Mouse (Mus musculus): ENCODE measurements around the gene Orc3.

The Orc3 gene

GRCm38 (mm10) chr4:34614630-34615094 is at the start of gene Orc3, which contains the start of gene Rars2:
Orc3 (minus strand) TSS chr4:34614944.
Rars2 (plus strand) TSS chr4:34614957.
- peak; percentile 93 for DNase-seq (ENCODE audit: low spot score in 2 of 2)

GRCm38 (mm10) chr4:34661927-34662326 is 47.2 kb upstream of the Orc3 start:
- peak; percentile 39 to 53 for DNase-seq (ENCODE audit: low spot score in 2 of 2)

GRCm38 (mm10) chr4:34661514-34661913 is 46.8 kb upstream of the Orc3 start:
- DNase-seq (ENCODE audit: low spot score in 2 of 2): no peak

- no peak for DNase-seq (ENCODE audit: low spot score in 2 of 2)
Observed at GRCm38 (mm10) chr4:34659012-34659411, 44.3 kb upstream of the Orc3 start.

- no peak for DNase-seq (ENCODE audit: low spot score in 2 of 2)
Observed at GRCm38 (mm10) chr4:34656101-34656500, 41.4 kb upstream of the Orc3 start.

GRCm38 (mm10) chr4:34653179-34653578 is 38.4 kb upstream of the Orc3 start:
- no peak for DNase-seq (ENCODE audit: low spot score in 2 of 2)

GRCm38 (mm10) chr4:34644779-34645178 is 30.0 kb upstream of the Orc3 start:
- DNase-seq (ENCODE audit: low spot score in 2 of 2): no peak

GRCm38 (mm10) chr4:34640731-34641130 is 26.0 kb upstream of the Orc3 start:
- no peak for DNase-seq (ENCODE audit: low spot score in 2 of 2)

GRCm38 (mm10) chr4:34639745-34640364 is 25.1 kb upstream of the Orc3 start:
- DNase-seq (ENCODE audit: low spot score in 2 of 2): no peak

- no peak for DNase-seq (ENCODE audit: low spot score in 2 of 2)
Observed at GRCm38 (mm10) chr4:34637851-34638250, 23.1 kb upstream of the Orc3 start.

GRCm38 (mm10) chr4:34637386-34637785 is 22.6 kb upstream of the Orc3 start:
- DNase-seq (ENCODE audit: low spot score in 2 of 2): no peak

- DNase-seq (ENCODE audit: low spot score in 2 of 2): no peak
Observed at GRCm38 (mm10) chr4:34636036-34636435, 21.3 kb upstream of the Orc3 start.

GRCm38 (mm10) chr4:34634129-34634528 is 19.4 kb upstream of the Orc3 start:
- no peak for DNase-seq (ENCODE audit: low spot score in 2 of 2)

- no peak for DNase-seq (ENCODE audit: low spot score in 2 of 2)
Observed at GRCm38 (mm10) chr4:34629956-34630355, 15.2 kb upstream of the Orc3 start.

GRCm38 (mm10) chr4:34626401-34626800 is 11.7 kb upstream of the Orc3 start:
- DNase-seq (ENCODE audit: low spot score in 2 of 2): no peak

- no peak for DNase-seq (ENCODE audit: low spot score in 2 of 2)
Observed at GRCm38 (mm10) chr4:34625556-34625955, 10.8 kb upstream of the Orc3 start.

GRCm38 (mm10) chr4:34616146-34616545 is 1.4 kb upstream of the Orc3 start:
- no peak for DNase-seq (ENCODE audit: low spot score in 2 of 2)

- DNase-seq (ENCODE audit: low spot score in 2 of 2): peak; percentile 35 to 58
Observed at GRCm38 (mm10) chr4:34615303-34615702, 559 bp upstream of the Orc3 start.

GRCm38 (mm10) chr4:34613571-34614145 is 1.1 kb downstream of the Orc3 start:
- no peak for DNase-seq (ENCODE audit: low spot score in 2 of 2)

- DNase-seq (ENCODE audit: low spot score in 2 of 2): no peak
Observed at GRCm38 (mm10) chr4:34606658-34607057, 8.1 kb downstream of the Orc3 start.

- DNase-seq (ENCODE audit: low spot score in 2 of 2): no peak
Observed at GRCm38 (mm10) chr4:34603123-34603522, 11.6 kb downstream of the Orc3 start.

- DNase-seq (ENCODE audit: low spot score in 2 of 2): no peak
Observed at GRCm38 (mm10) chr4:34584871-34585607, 29.7 kb downstream of the Orc3 start.

GRCm38 (mm10) chr4:34583427-34583826 is 31.3 kb downstream of the Orc3 start:
- DNase-seq (ENCODE audit: low spot score in 2 of 2): no peak

All from right cerebral cortex, adult 2 months (tissue).